9 mouse cellular contexts compared by ENCODE assay signal in the genomic region with DNA sequence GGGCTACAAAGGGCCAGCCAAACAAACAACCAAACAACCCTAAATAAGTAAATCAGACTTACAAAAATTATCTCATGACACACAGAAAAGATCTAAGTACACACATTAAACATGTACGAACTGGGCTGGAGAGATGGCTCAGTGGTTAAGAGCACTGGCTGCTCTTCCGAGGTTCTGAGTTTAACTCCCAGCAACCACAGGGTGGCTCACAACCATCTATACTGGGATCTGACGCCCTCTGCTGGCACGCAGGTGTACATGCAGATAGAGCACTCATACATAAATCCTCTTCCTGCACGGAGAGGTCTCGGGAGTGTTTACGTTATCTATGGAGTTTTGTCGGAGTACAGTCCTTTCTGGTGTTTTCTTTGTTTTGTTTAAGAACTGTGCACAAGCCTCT.
DNase-seq lines count a peak whose midpoint lies in the region; ATAC-seq and TF ChIP-seq lines count a peak whose summit lies in the region.
"Had no signal": no experiment of that assay in that cellular context is flagged by ENCODE, and none has a peak within 500 bp of the region (broad histone marks: within the 10 kb centered on the region; RNA-seq: fewer than 3 reads in every experiment).

No protein-coding gene starts in this region.

- H3K4me1 ChIP-seq in liver, adult 2 months (ENCODE audit: control insufficient read depth, insufficient read depth, low read length) = peaks cover 2% of the 10 kb centered on the region; the same call in 1 of the 2 replicates
- H3K4me1 ChIP-seq in spleen, adult 2 months (ENCODE audit: control insufficient read depth, insufficient read depth, insufficient read length) = no peaks in the 10 kb centered on the region
- peaks cover 8% of the 10 kb centered on the region for H3K4me1 ChIP-seq in midbrain, embryonic 15.5 days

- no peak for ATAC-seq in midbrain, embryonic 15.5 days (replicated peaks)

- H3K4me3 ChIP-seq in liver, adult 2 months (ENCODE audit: insufficient read depth, low read depth, low read length) = no peak overlapping the region
- no peak overlapping the region for H3K4me3 ChIP-seq in spleen, adult 2 months (ENCODE audit: extremely low read depth, insufficient read depth, insufficient read length)
- H3K4me3 ChIP-seq in midbrain, embryonic 15.5 days = no peak overlapping the region
- H3K4me3 ChIP-seq: limb, embryonic 12.5 days had no signal

- DNase-seq in gastrocnemius, postnatal 10 days = peak; percentile 50
- no peak for DNase-seq in gastrocnemius, postnatal 36 days
- peak; percentile 54 for DNase-seq in urinary bladder, postnatal 25 days (ENCODE audit: low spot score)
- DNase-seq in urinary bladder, adult 2 months (ENCODE audit: low spot score) = no peak
- DNase-seq in embryo, embryonic 11 days = peak; percentile 54
- DNase-seq in liver, adult 2 months (ENCODE audit: extremely low read depth, low read depth, low spot score) = peak; percentile 69
- peak in 1 of 2 experiments; percentile 51 for DNase-seq in spleen, adult 2 months (ENCODE audit: low read depth in 1 of 2, low spot score in 2 of 2)

- H3K9ac ChIP-seq in liver, adult 2 months (ENCODE audit: low read depth, low read length) = no peak overlapping the region
- no peak overlapping the region for H3K9ac ChIP-seq in midbrain, embryonic 15.5 days
- H3K9ac ChIP-seq: limb, embryonic 12.5 days had no signal

- H3K27me3 ChIP-seq in liver, adult 2 months (ENCODE audit: control insufficient read depth, insufficient read depth, low read length) = no peaks in the 10 kb centered on the region
- no peaks in the 10 kb centered on the region for H3K27me3 ChIP-seq in spleen, adult 2 months (ENCODE audit: control insufficient read depth, insufficient read depth, low read length)
- H3K27me3 ChIP-seq in midbrain, embryonic 15.5 days (replicated peaks) = no peaks in the 10 kb centered on the region

- intact Hi-C loops in gastrocnemius, postnatal 36 days (cut with DNase I) = loop anchor here (10.0 kb wide), 2 partner anchors 120 to 530 kb away; a partner anchor contains a TSS

- peak; percentile 82 for TF ChIP-seq CTCF in liver, adult 2 months (IDR thresholded peaks at IDR 0.05; ENCODE audit: low read depth, low read length)
- peak; percentile 17; the same call in 1 of the 2 replicates for TF ChIP-seq CTCF in spleen, adult 2 months (IDR thresholded peaks at IDR 0.05; ENCODE audit: extremely low read depth, insufficient read depth, insufficient read length, insufficient replicate concordance)

- H3K36me3 ChIP-seq in liver, adult 2 months (ENCODE audit: control insufficient read depth, insufficient read depth, low read length) = no peaks in the 10 kb centered on the region
- H3K36me3 ChIP-seq in spleen, adult 2 months (ENCODE audit: control insufficient read depth, insufficient read depth, low read length) = no peaks in the 10 kb centered on the region
- no peaks in the 10 kb centered on the region for H3K36me3 ChIP-seq in midbrain, embryonic 15.5 days (replicated peaks)
- H3K36me3 ChIP-seq: limb, embryonic 12.5 days had no signal

- 43% methylated on average over 8 of the region's 8 CpGs for WGBS in liver, adult 2 months
- 70% methylated on average over 8 of the region's 8 CpGs for WGBS in spleen, adult 2 months
- 32% methylated on average over 8 of the region's 8 CpGs for WGBS in midbrain, embryonic 15.5 days

- TF ChIP-seq POLR2A in liver, adult 2 months (IDR thresholded peaks at IDR 0.05; ENCODE audit: extremely low read depth, insufficient read depth, low read length) = no peak
- no peak for TF ChIP-seq POLR2A in spleen, adult 2 months (IDR thresholded peaks at IDR 0.05; ENCODE audit: low read depth, low read length)

- H3K79me2 ChIP-seq in liver, adult 2 months (ENCODE audit: control insufficient read depth, insufficient read depth, low read length) = peaks cover 5% of the 10 kb centered on the region; the same call in 1 of the 2 replicates

- no peak overlapping the region for H3K4me2 ChIP-seq in midbrain, embryonic 15.5 days
- H3K4me2 ChIP-seq: limb, embryonic 12.5 days had no signal

- H3K9me3 ChIP-seq in midbrain, embryonic 15.5 days = no peaks in the 10 kb centered on the region
- H3K9me3 ChIP-seq: limb, embryonic 12.5 days had no signal

- H3K27ac ChIP-seq in liver, adult 2 months (replicated peaks; ENCODE audit: insufficient read depth, low read depth, low read length) = no peak overlapping the region
- H3K27ac ChIP-seq in spleen, adult 2 months (ENCODE audit: insufficient read depth, low read length) = no peak overlapping the region
- no peak overlapping the region for H3K27ac ChIP-seq in midbrain, embryonic 15.5 days
- H3K27ac ChIP-seq: limb, embryonic 12.5 days had no signal

Comparison
In these comparisons a context has a peak if more than half of its experiments do, and no peak if none do; other contexts are left out.
1. DNase-seq: peak in gastrocnemius, postnatal 10 days (single experiment), urinary bladder, postnatal 25 days (single experiment), embryo, embryonic 11 days (single experiment) and liver, adult 2 months (single experiment); none in gastrocnemius, postnatal 36 days (0 of 2) and urinary bladder, adult 2 months (single experiment).